Mouse (Mus musculus) limb, embryonic 14.5 days (tissue): ENCODE measurements at regions not wholly inside any gene's neighbourhood (a gene's known extent, or its start where the extent isn't known, plus 50 kb on each side); places are given as distances from the start of the nearest gene placed in this dataset.

Experiments
- ATAC-seq: fragments of 200-750 bp; cut with Nextera tagmentation; 2 replicates; pipeline ENCODE4 v1.8.0; 2017; ENCODE audit warnings: low read depth, moderate number of reproducible peaks, moderate TSS enrichment; ENCODE audit not compliant: low FRiP score
- DNase-seq: peaks from one replicate; pipeline ENCODE4 v3.0.0-alpha.2; 2015; ENCODE audit warnings: low spot score
- H3K27ac ChIP-seq: fragments of 300-500 bp; sonication (generic); replicated peaks from 2 replicates; pipeline ENCODE4 v1.5.1; 2014; ENCODE audit warnings: low read depth, mild to moderate bottlenecking, low read length, moderate library complexity, mixed read lengths
- H3K27me3 ChIP-seq: fragments of 300-500 bp; sonication (generic); 2 replicates; pipeline ENCODE4 v1.6.1; 2014; ENCODE audit warnings: low read length, mixed read lengths; ENCODE audit not compliant: control insufficient read depth, insufficient read depth
- H3K36me3 ChIP-seq: fragments of 300-500 bp; sonication (generic); 2 replicates; pipeline ENCODE4 v1.6.1; 2014; ENCODE audit warnings: mild to moderate bottlenecking, low read length, moderate library complexity, mixed read lengths; ENCODE audit not compliant: control insufficient read depth, insufficient read depth
- H3K4me1 ChIP-seq: fragments of 300-500 bp; sonication (generic); 2 replicates; pipeline ENCODE4 v1.6.1; 2014; ENCODE audit warnings: antibody characterized with exemption, low read length, mixed read lengths; ENCODE audit not compliant: control insufficient read depth, insufficient read depth
- H3K4me2 ChIP-seq: fragments of 300-500 bp; sonication (generic); replicated peaks from 2 replicates; pipeline ENCODE4 v1.6.1; 2014; ENCODE audit warnings: low read depth, mild to moderate bottlenecking, low read length, moderate library complexity; ENCODE audit not compliant: severe bottlenecking
- H3K4me3 ChIP-seq: fragments of 300-500 bp; sonication (generic); replicated peaks from 2 replicates; pipeline ENCODE4 v1.5.1; 2014; ENCODE audit warnings: low read length
- H3K9ac ChIP-seq: fragments of 300-500 bp; sonication (generic); 2 replicates; pipeline ENCODE4 v1.6.1; 2014; ENCODE audit warnings: mild to moderate bottlenecking, low read depth, low read length, moderate library complexity; ENCODE audit not compliant: severe bottlenecking
- H3K9me3 ChIP-seq: fragments of 300-500 bp; sonication (generic); 2 replicates; pipeline ENCODE4 v1.6.1; 2016; ENCODE audit warnings: low read length; ENCODE audit not compliant: control insufficient read depth
- POLR2A ChIP-seq: fragments of 200-500 bp; IDR thresholded peaks from 2 replicates; pipeline ENCODE4 v1.8.0; 2012; ENCODE audit warnings: inconsistent platforms, mild to moderate bottlenecking, moderate library complexity, borderline replicate concordance; ENCODE audit not compliant: insufficient read depth, insufficient read length; ENCODE audit errors: extremely low read depth
- WGBS: fragments of 180-500 bp; shearing (Covaris S2); extraction: QIAGEN DNeasy Blood & Tissue Kit; methylation state at CpG from one replicate; pipeline ENCODE4 v1.1.7; 2014; 5-methylcytosine and 5-hydroxymethylcytosine counted together

GRCm38 (mm10) chr13:60042443-60042842, 134.7 kb downstream of the Gas1 start:
- Histone ChIP-seq H3K4me1 (peaks cover 17% of the 10 kb centered on the region), H3K36me3 (no peaks in the 10 kb centered on the region), H3K9me3 (no peaks in the 10 kb centered on the region), H3K4me3 (no peak overlapping the region), H3K4me2 (no peak overlapping the region), H3K27me3 (no peaks in the 10 kb centered on the region), H3K9ac (no peak overlapping the region), H3K27ac (no peak overlapping the region)
- ATAC-seq (no peak), DNase-seq (no peak)
- WGBS = 59% methylated on average over 2 of the region's 2 CpGs
- TF ChIP-seq POLR2A = no peak

- no peaks in the 10 kb centered on the region for H3K36me3 ChIP-seq
- H3K4me1 ChIP-seq = no peaks in the 10 kb centered on the region; the same call in 1 of the 2 replicates
- no peak overlapping the region for H3K9ac ChIP-seq
- WGBS = 59% methylated on average over 7 of the region's 7 CpGs
- DNase-seq = peak; percentile 68
- no peaks in the 10 kb centered on the region for H3K9me3 ChIP-seq
- H3K27me3 ChIP-seq = no peaks in the 10 kb centered on the region
- peak overlapping the region; percentile 43 for H3K27ac ChIP-seq
- no peak overlapping the region for H3K4me2 ChIP-seq
- H3K4me3 ChIP-seq = no peak overlapping the region
- peak; percentile 68 for ATAC-seq
- TF ChIP-seq POLR2A = no peak
These were observed 141.5 kb downstream of the Gas1 start for GRCm38 (mm10) chr13:60035536-60036130.

DNA sequence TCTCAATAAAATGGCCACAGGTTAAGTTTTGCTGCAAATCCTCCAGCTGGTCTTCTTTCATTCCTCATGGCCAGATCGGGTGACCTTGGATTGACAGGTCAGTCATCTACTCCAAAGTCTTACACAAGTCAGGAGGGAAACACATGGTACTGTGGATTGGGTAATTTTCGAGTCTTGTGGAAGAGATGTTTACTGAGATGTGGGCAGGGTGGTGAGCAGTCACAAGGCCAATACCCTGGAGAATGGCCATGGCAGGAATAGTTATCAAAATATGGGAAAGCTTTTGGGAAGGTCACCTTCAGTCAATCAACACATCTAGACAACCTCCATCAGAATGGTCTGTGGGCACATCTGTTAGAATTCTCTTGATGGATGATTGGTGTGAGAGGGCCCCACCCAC, 144.0 kb downstream of the Gas1 start:
- ATAC-seq (no peak), DNase-seq (no peak)
- H3K36me3 ChIP-seq = no peaks in the 10 kb centered on the region
- H3K9me3 ChIP-seq = no peaks in the 10 kb centered on the region
- H3K4me2 ChIP-seq = no peak overlapping the region
- no peaks in the 10 kb centered on the region; the same call in 1 of the 2 replicates for H3K4me1 ChIP-seq
- H3K4me3 ChIP-seq = no peak overlapping the region
- H3K27ac ChIP-seq = no peak overlapping the region
- 87% methylated on average over 2 of the region's 2 CpGs for WGBS
- no peak for TF ChIP-seq POLR2A
- H3K27me3 ChIP-seq = no peaks in the 10 kb centered on the region
- no peak overlapping the region for H3K9ac ChIP-seq

DNA sequence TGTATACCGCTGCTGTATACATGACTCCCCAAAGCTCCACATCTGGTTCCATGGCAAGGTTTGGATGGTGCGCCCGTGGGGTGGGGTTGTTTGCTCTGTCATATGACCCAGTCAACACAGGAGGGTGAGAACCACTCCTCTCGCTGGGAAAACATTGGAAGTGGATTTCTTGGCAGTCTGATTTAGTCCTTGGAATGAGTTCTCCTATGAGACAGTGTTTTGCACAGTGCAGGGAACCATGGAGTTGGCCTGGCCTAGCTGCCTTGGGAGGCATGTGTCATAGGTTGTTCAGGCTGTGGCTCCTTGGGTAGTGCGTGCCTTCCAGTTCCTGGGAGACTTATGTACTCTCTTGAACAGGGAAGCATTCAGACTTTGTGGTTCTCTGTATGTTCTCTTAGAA, 144.6 kb downstream of the Gas1 start:
- H3K36me3 ChIP-seq = no peaks in the 10 kb centered on the region
- no peaks in the 10 kb centered on the region for H3K27me3 ChIP-seq
- no peak overlapping the region for H3K4me3 ChIP-seq
- H3K9me3 ChIP-seq = no peaks in the 10 kb centered on the region
- ATAC-seq = no peak
- H3K4me2 ChIP-seq = no peak overlapping the region
- no peaks in the 10 kb centered on the region; the same call in 1 of the 2 replicates for H3K4me1 ChIP-seq
- no peak for TF ChIP-seq POLR2A
- no peak overlapping the region for H3K27ac ChIP-seq
- DNase-seq = no peak
- 86% methylated on average over 5 of the region's 5 CpGs for WGBS
- H3K9ac ChIP-seq = no peak overlapping the region

DNA sequence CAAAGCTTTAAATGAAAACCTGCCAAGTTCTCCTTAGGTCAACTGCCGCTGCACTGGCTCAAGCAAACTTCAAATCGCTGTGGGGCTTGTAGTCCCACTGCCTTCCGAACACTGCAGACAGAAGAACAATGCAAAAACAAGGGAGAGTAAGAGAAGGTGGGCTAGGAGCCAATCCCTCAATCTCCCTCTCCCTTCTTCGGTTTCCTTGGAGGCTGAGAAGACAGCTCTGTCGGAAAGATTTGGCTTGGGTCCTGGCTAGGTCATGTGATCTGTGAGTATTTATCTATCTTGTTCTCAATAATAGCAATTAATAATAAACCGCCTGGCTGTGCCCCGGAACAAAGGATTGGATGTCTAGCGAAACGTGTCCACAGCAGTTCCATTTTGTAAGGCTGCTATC, 147.6 kb downstream of the Gas1 start:
- DNase-seq (no peak), ATAC-seq (no peak)
- Histone ChIP-seq H3K4me2 (no peak overlapping the region), H3K27me3 (no peaks in the 10 kb centered on the region), H3K36me3 (no peaks in the 10 kb centered on the region), H3K27ac (no peak overlapping the region), H3K4me1 (no peaks in the 10 kb centered on the region), H3K9me3 (no peaks in the 10 kb centered on the region), H3K9ac (no peak overlapping the region), H3K4me3 (no peak overlapping the region)
- 82% methylated on average over 9 of the region's 9 CpGs for WGBS
- TF ChIP-seq POLR2A = no peak

GRCm38 (mm10) chr13:60020175-60020487, 157.0 kb downstream of the Gas1 start:
- TF ChIP-seq POLR2A = no peak
- Histone ChIP-seq H3K4me1 (peaks cover 44% of the 10 kb centered on the region), H3K27ac (peak overlapping the region; percentile 90), H3K9ac (0 out of 2 replicates have a peak overlapping the region, but pooled peaks have one; percentile 1), H3K27me3 (no peaks in the 10 kb centered on the region), H3K4me3 (no peak overlapping the region), H3K36me3 (no peaks in the 10 kb centered on the region), H3K4me2 (no peak overlapping the region), H3K9me3 (no peaks in the 10 kb centered on the region)
- DNase-seq = no peak
- 2% methylated on average over 5 of the region's 5 CpGs for WGBS
- ATAC-seq = no peak; the same call in 1 of the 2 replicates
